Mouse (Mus musculus) neural tube, embryonic 11.5 days (tissue): ENCODE measurements at regions not wholly inside any gene's neighbourhood (a gene's known extent, or its start where the extent isn't known, plus 50 kb on each side); places are given as distances from the start of the nearest gene placed in this dataset.
A peak's percentile ranks its signal among the peaks of the same experiment; 100 is the strongest.

ENCODE experiments used
- ATAC-seq: fragments of 200-750 bp; cut with Nextera tagmentation; 2 replicates; pipeline ENCODE4 v1.8.0; 2017; ENCODE audit warnings: moderate number of reproducible peaks, mild to moderate bottlenecking, moderate TSS enrichment, moderate library complexity; ENCODE audit not compliant: insufficient read depth, low FRiP score, low TSS enrichment
- DNase-seq: peaks from one replicate; pipeline ENCODE4 v3.0.0-alpha.2; 2015; ENCODE audit warnings: low spot score
- H3K27ac ChIP-seq: fragments of 300-500 bp; sonication (generic); 2 replicates; pipeline ENCODE4 v1.5.1; 2014; ENCODE audit warnings: low read depth, mild to moderate bottlenecking, low read length
- H3K27me3 ChIP-seq: fragments of 300-500 bp; sonication (generic); 2 replicates; pipeline ENCODE4 v1.6.1; 2014; ENCODE audit warnings: mild to moderate bottlenecking, low read length, mixed read lengths; ENCODE audit not compliant: control insufficient read depth, insufficient read depth
- H3K36me3 ChIP-seq: fragments of 300-500 bp; sonication (generic); 2 replicates; pipeline ENCODE4 v1.6.1; 2014; ENCODE audit warnings: mild to moderate bottlenecking, low read length, moderate library complexity, mixed read lengths; ENCODE audit not compliant: control insufficient read depth, insufficient read depth
- H3K4me1 ChIP-seq: fragments of 300-500 bp; sonication (generic); 2 replicates; pipeline ENCODE4 v1.6.1; 2014; ENCODE audit warnings: low read length, mixed read lengths; ENCODE audit not compliant: control insufficient read depth, insufficient read depth
- H3K4me2 ChIP-seq: fragments of 300-500 bp; sonication (generic); 2 replicates; pipeline ENCODE4 v1.6.1; 2014; ENCODE audit warnings: low read depth, mild to moderate bottlenecking, moderate library complexity
- H3K4me3 ChIP-seq: fragments of 300-500 bp; sonication (generic); 2 replicates; pipeline ENCODE4 v1.5.1; 2014; ENCODE audit warnings: low read depth, low read length
- H3K9ac ChIP-seq: fragments of 300-500 bp; sonication (generic); 2 replicates; pipeline ENCODE4 v1.6.1; 2014; ENCODE audit warnings: mild to moderate bottlenecking, low read length
- H3K9me3 ChIP-seq: fragments of 300-500 bp; sonication (generic); 2 replicates; pipeline ENCODE4 v1.6.1; 2016; ENCODE audit warnings: low read length; ENCODE audit not compliant: control insufficient read depth
- WGBS: fragments of 180-500 bp; shearing (Covaris S2); extraction: QIAGEN DNeasy Blood & Tissue Kit; methylation state at CpG from one replicate; pipeline ENCODE4 v1.1.7; 2014; 5-methylcytosine and 5-hydroxymethylcytosine counted together

GRCm38 (mm10) chr7:51434865-51435264 lies 76.0 kb upstream of the Ano5 start:
- Histone ChIP-seq H3K4me1 (no peaks in the 10 kb centered on the region), H3K27me3 (no peaks in the 10 kb centered on the region), H3K36me3 (no peaks in the 10 kb centered on the region), H3K9ac (no peak overlapping the region), H3K4me3 (no peak overlapping the region), H3K4me2 (no peak overlapping the region), H3K27ac (no peak overlapping the region), H3K9me3 (no peaks in the 10 kb centered on the region)
- ATAC-seq (peak; percentile 68; the same call in 1 of the 2 replicates), DNase-seq (peak; percentile 32)

GRCm38 (mm10) chr7:51454989-51455692 lies 55.7 kb upstream of the Ano5 start:
- no peak for DNase-seq
- 92% methylated on average over 2 of the region's 2 CpGs for WGBS
- Histone ChIP-seq H3K36me3 (no peaks in the 10 kb centered on the region), H3K4me3 (no peak overlapping the region), H3K4me1 (no peaks in the 10 kb centered on the region), H3K4me2 (no peak overlapping the region), H3K27me3 (no peaks in the 10 kb centered on the region), H3K9me3 (no peaks in the 10 kb centered on the region), H3K27ac (no peak overlapping the region), H3K9ac (no peak overlapping the region)
- ATAC-seq, result no peak

- no peak for DNase-seq
- 80% methylated on average over 1 of the region's 1 CpGs for WGBS
Measured at GRCm38 (mm10) chr7:51458757-51459156, 52.1 kb upstream of the Ano5 start.

More at GRCm38 (mm10) chr7:51458757-51459156, 52.1 kb upstream of the Ano5 start:
- Histone ChIP-seq H3K9ac (no peak overlapping the region), H3K9me3 (no peaks in the 10 kb centered on the region), H3K27ac (no peak overlapping the region), H3K4me2 (no peak overlapping the region), H3K36me3 (no peaks in the 10 kb centered on the region), H3K4me3 (no peak overlapping the region), H3K27me3 (no peaks in the 10 kb centered on the region), H3K4me1 (no peaks in the 10 kb centered on the region)
- ATAC-seq, result no peak
